Mouse (Mus musculus) stomach, postnatal 0 days (tissue): ENCODE measurements around the gene 9930104L06Rik.

Experiments used
- CTCF ChIP-seq: IDR thresholded peaks from 2 replicates; pipeline ENCODE4 v1.5.1; 2016; ENCODE audit warnings: antibody characterized with exemption, low read depth, mild to moderate bottlenecking, moderate library complexity
- EP300 ChIP-seq: optimal IDR thresholded peaks from 2 replicates; pipeline ENCODE3; 2016; ENCODE audit warnings: antibody characterized with exemption

DNA sequence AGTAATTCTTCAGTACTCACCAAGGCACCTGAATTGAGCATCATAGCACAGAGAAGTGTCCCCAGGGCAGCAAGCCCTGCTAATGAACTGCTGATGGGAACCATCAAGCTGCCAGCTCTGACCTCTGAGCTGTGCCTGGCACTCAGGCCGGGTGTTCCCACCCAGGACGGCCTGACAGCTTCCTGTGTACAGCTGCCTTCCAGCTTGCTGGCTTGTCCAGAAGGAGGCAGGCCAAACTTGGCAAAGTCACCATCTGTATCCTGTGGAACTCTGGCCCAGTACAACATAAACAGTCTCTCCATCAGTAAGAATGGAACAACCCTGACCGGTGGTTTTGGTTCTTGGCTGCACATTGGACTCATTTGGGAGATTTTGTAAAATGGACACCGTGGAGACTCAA lies 16.7 kb downstream of the 9930104L06Rik start:
- peak; percentile 24 for TF ChIP-seq CTCF
- TF ChIP-seq EP300 = no peak
